Mouse (Mus musculus) lung, adult 2 months (tissue): ENCODE results near the gene Polr2h. TPM values are rescaled to one million over a fixed set of nuclear protein-coding genes. Genes with fewer than 3 reads are reported as not detected.
A peak's percentile ranks its signal among the peaks of the same experiment; 100 is the strongest.

Source experiments
- DNase-seq: peaks from one replicate; pipeline ENCODE4 v3.0.0; 2022
- H3K4me1 ChIP-seq: fragments of 200-500 bp; 2 replicates; pipeline ENCODE4 v1.6.1; 2011; ENCODE audit warnings: low read length; ENCODE audit not compliant: control insufficient read depth, insufficient read depth
- H3K4me3 ChIP-seq: fragments of 200-500 bp; replicated peaks from 2 replicates; pipeline ENCODE3; 2011; ENCODE audit warnings: low read depth, mild to moderate bottlenecking, control low read depth, low read length; ENCODE audit errors: extremely low read depth
- CTCF ChIP-seq: fragments of 200-500 bp; IDR thresholded peaks from 2 replicates; pipeline ENCODE4 v1.5.1; 2011; ENCODE audit warnings: mild to moderate bottlenecking, low read length, control low read depth; ENCODE audit not compliant: insufficient read depth
- POLR2A ChIP-seq: fragments of 200-500 bp; IDR thresholded peaks from 2 replicates; pipeline ENCODE4 v1.6.1; 2011; ENCODE audit warnings: low read depth, mild to moderate bottlenecking, control low read depth, low read length, borderline replicate concordance; ENCODE audit errors: extremely low read depth
- WGBS: fragments of 180-500 bp; shearing (Covaris S2); methylation state at CpG from one replicate; pipeline ENCODE4 v1.1.7; 2018; 5-methylcytosine and 5-hydroxymethylcytosine counted together
- polyA plus RNA-seq: library from polyadenylated mRNA; depleted of rRNA; stranded (reverse); fragments of >200 nt; gene quantifications from 2 replicates; pipeline ENCODE4 v1.2.3, GENCODE M21; 2012

Polr2h gene
- polyA plus RNA-seq, 1 experiment: 12.0 TPM

- Histone ChIP-seq H3K4me1 (no peaks in the 10 kb centered on the region), H3K4me3 (peak overlapping the region; percentile 84)
- no peak for DNase-seq
- no peak for TF ChIP-seq CTCF
- TF ChIP-seq POLR2A: no peak
- under 1% methylated on average over 18 of the region's 18 CpGs for WGBS
These were observed 659 bp downstream of the Polr2h start for GRCm38 (mm10) chr16:20717978-20718670.

- no peak for TF ChIP-seq CTCF
- no peak for TF ChIP-seq POLR2A
- whole genome bisulfite sequencing: 80% methylated on average over 10 of the region's 10 CpGs
- no peak for DNase-seq
- Histone ChIP-seq H3K4me3 (no peak overlapping the region), H3K4me1 (no peaks in the 10 kb centered on the region)
These were observed 4.3 kb downstream of the Polr2h start for GRCm38 (mm10) chr16:20721808-20722207.

GRCm38 (mm10) chr16:20722736-20723135 is 5.3 kb downstream of the Polr2h start:
- WGBS: 56% methylated on average over 4 of the region's 4 CpGs
- Histone ChIP-seq H3K4me1 (no peaks in the 10 kb centered on the region), H3K4me3 (no peak overlapping the region)
- DNase-seq: no peak
- TF ChIP-seq POLR2A: no peak
- TF ChIP-seq CTCF: no peak

GRCm38 (mm10) chr16:20723247-20723646 is 5.8 kb downstream of the Polr2h start:
- WGBS: 61% methylated on average over 4 of the region's 4 CpGs
- Histone ChIP-seq H3K4me1 (no peaks in the 10 kb centered on the region), H3K4me3 (no peak overlapping the region)
- TF ChIP-seq POLR2A: no peak
- no peak for TF ChIP-seq CTCF
- no peak for DNase-seq

GRCm38 (mm10) chr16:20724338-20724748 is 6.9 kb downstream of the Polr2h start:
- TF ChIP-seq POLR2A: no peak
- peak; percentile 78 for TF ChIP-seq CTCF
- peak; percentile 47 for DNase-seq
- WGBS: 30% methylated on average over 5 of the region's 5 CpGs
- Histone ChIP-seq H3K4me1 (no peaks in the 10 kb centered on the region), H3K4me3 (no peak overlapping the region)

- WGBS: 90% methylated on average over 7 of the region's 7 CpGs
- no peak for DNase-seq
- H3K4me3 ChIP-seq: no peak overlapping the region
- no peaks in the 10 kb centered on the region for H3K4me1 ChIP-seq
- TF ChIP-seq POLR2A (no peak), CTCF (no peak)
These were observed 7.9 kb downstream of the Polr2h start for GRCm38 (mm10) chr16:20725321-20725720.

- WGBS: 78% methylated on average over 4 of the region's 4 CpGs
- DNase-seq: no peak
- TF ChIP-seq POLR2A (no peak), CTCF (no peak)
- Histone ChIP-seq H3K4me3 (no peak overlapping the region), H3K4me1 (no peaks in the 10 kb centered on the region)
These were observed 8.3 kb downstream of the Polr2h start for GRCm38 (mm10) chr16:20725750-20726149.

- H3K4me3 ChIP-seq: no peak overlapping the region
- TF ChIP-seq CTCF (no peak), POLR2A (no peak)
- no peak for DNase-seq
- H3K4me1 ChIP-seq: no peaks in the 10 kb centered on the region
- WGBS: 47% methylated on average over 1 of the region's 1 CpGs
These were observed 8.9 kb downstream of the Polr2h start for GRCm38 (mm10) chr16:20726384-20726783.

- Histone ChIP-seq H3K4me1 (0 out of 2 replicates have a peak, but pooled peaks cover 3% of the 10 kb centered on the region), H3K4me3 (no peak overlapping the region)
- TF ChIP-seq CTCF (no peak), POLR2A (no peak)
- no peak for DNase-seq
- 29% methylated on average over 5 of the region's 5 CpGs for WGBS
These were observed 12.8 kb downstream of the Polr2h start for GRCm38 (mm10) chr16:20730293-20730711.

- 68% methylated on average over 5 of the region's 5 CpGs for WGBS
- Histone ChIP-seq H3K4me3 (no peak overlapping the region), H3K4me1 (0 out of 2 replicates have a peak, but pooled peaks cover 3% of the 10 kb centered on the region)
- DNase-seq: no peak
- TF ChIP-seq POLR2A (no peak), CTCF (no peak)
These were observed 14.2 kb downstream of the Polr2h start for GRCm38 (mm10) chr16:20731688-20732087.
